Mouse (Mus musculus) left cerebral cortex, adult 6 months (tissue): ENCODE measurements around the gene Lrrtm1. TPM values are rescaled to one million over a fixed set of nuclear protein-coding genes. Genes with fewer than 3 reads are reported as not detected.

Source experiments
- long read RNA-seq, 2 experiments: library from polyadenylated mRNA; unstranded; transcript quantifications; one replicate each; pipeline ENCODE4 v2.0.0; 2019 to 2020
- polyA plus RNA-seq: library from polyadenylated mRNA; unstranded; fragments of <200 nt; fragmentation: Nextera tagmentation; gene quantifications from 2 replicates; pipeline ENCODE4 v1.2.3, GENCODE M21; 2021

Lrrtm1 gene
- 48.3 and 51.3 TPM in 2 replicates for polyA plus RNA-seq
- long read RNA-seq, experiment 1, transcript Lrrtm1-203 (2 exons, 2,518 nt), result minor isoform, 32 of 225 reads
- long read RNA-seq, experiment 1, transcript Lrrtm1-201 (3 exons, 2,958 nt), result minor isoform, 6 of 225 reads
- long read RNA-seq, experiment 1, transcript Lrrtm1-202 (2 exons, 2,541 nt), result major isoform, 142 of 225 reads
- long read RNA-seq, experiment 1, partial matches to known transcripts, result 7 of 225 reads
- long read RNA-seq, experiment 1, other reads (novel, unspliced or antisense), result 38 of 225 reads
- long read RNA-seq, experiment 2, transcript Lrrtm1-203 (2 exons, 2,518 nt), result minor isoform, 9 of 79 reads
- long read RNA-seq, experiment 2, transcript Lrrtm1-202 (2 exons, 2,541 nt), result major isoform, 35 of 79 reads
- long read RNA-seq, experiment 2, partial matches to known transcripts, result 3 of 79 reads
- long read RNA-seq, experiment 2, other reads (novel, unspliced or antisense), result 32 of 79 reads

DNA sequence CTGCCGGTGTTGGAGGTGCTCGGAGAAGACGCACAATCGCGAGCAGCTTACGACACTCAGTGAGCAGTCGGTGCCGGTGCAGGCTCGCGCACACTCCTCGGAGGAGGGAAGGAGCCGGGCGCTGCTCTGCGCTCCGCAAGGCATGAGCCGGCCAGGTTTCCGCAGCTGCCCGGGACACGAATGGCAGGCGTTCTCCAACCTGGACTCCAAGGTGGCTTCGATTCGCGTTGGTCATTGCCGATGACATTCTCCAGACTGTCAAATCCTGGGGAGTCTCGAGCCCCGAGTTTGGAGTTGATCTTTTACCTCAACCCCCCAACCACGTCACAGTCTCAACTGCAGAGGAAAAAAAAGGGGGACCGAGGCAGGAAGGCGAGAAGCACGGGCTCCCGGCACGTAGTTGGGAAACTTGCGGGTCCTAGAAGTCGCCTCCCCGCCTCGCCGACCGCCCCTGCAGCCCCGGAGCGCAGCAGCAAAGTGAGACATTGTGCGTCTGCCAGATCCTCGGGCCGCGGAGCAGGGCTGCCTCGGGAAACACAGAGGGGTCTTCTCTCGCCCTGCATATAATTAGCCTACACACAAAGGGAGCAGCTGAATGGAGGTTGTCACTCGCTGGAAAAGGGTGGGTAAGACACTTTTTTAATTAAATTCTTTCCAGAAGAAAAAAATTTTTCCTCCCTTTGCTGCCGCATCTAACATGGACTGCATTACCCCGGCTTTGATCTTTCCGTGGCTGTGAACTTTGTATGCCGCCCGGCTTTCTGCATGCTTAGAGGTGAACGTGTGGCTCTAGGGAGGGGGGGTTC, at the start of gene Lrrtm1:
Gene Lrrtm1 (plus strand): TSS at position 89 of the 806 bp plus-strand sequence.

